Mouse (Mus musculus): ENCODE data around the gene Chn2.
A peak's percentile ranks its signal among the peaks of the same experiment; 100 is the strongest.

The Chn2 gene

DNA sequence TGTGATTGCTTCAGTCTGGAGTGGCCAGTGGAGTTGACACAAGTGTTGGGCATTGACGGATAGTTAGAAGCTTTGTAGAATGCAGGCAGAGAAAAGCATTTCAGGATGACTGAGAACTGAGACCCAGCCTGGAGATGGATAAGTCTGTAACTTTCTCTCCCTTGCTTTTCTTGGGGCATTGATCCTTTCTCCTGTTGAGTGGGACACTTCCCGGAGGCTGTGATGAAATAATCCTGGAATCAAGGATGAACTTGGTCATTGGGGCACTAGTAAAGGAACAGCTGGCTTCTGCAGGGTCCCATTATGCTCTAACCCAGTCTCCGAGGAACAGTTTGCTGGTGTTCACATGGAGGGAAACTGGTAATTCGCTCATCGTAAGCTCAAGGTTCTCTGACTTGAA, 4.2 kb downstream of the Chn2 start:
- no peak for DNase-seq

DNA sequence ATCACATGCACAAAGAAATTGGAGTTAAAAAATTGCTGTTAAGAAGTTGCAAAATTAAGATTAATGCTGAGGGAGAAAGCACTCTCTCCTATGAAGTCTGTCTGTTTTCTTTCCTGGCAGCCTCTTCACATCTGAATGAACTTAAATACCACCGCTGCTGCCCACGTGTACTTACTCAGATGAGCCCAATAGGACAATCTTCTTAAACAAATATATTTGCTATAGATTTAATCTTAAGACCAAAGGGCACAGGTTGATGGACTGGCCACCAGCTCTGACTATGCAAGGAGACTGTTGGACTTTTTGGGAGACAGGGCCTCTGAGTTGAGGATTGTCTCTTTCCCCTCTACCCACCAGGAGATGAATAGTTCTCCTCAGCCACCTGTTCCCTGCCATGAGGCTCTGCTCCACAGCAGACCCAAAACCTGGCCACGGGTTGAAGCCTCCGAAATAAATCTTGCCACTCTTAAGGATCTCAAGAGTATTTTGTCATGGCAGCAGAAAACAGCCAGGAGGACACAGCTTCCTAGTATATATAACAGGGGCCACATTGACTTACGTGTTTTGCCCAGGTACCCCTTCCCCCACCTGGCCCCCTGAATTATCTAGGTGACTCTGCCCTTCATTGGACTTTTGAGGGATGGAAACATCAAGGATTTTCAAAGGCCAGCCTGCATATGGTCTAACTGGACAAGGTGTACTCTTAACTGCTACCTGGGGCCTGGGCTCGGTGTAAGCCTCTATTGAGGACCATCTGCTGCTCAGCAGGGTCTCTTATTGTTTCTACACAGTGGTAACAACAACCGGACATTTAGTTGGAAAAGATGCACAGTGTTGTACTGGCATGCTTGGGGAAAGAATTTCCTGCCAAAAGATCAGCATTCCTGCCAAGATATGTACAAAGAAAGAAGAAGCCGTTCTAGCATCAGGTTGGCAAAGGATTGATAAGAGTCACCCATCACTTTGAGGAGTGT, 6.7 kb downstream of the Chn2 start:
- no peak for DNase-seq

DNA sequence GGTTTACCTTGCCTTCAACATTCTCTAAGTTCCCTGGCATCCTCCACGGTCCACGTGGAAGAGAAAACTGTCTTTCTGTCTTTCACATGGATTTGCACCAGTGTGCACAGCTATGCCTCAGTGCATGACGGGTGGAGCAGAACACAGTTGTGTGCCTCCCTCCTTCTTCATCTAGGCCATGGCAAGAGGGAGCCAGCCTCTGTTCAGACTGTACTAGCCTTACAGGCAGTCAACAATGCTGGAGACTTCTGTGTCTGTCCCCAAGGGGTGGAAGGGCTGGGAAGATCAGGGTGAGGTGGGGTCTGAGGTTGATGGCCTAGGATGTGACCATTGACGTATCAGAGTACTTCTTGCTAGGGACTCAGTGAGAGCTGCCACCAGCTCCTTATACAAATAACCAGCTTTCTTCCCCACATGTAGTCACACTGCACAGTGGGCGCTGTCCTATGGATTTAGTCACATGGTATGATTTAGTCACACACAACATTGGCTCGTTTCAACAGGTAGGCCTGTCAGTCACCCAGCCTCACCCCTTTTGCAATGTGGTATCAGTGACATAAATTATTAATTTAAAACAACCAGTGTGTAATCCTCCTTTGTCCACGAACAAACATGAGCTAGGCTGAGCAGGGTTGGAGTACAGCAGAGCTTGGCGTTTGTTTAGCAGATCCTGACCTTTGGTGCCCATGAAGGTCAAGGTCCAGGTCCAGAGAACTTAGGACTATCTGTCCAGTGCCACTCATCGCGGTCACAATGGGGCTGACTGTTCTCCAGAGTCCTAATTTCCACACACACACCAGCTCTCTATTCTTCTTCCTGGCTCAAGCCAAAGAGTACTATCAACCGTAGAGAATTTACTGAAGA, 7.8 kb downstream of the Chn2 start:
- DNase-seq: peak; percentile 9

DNA sequence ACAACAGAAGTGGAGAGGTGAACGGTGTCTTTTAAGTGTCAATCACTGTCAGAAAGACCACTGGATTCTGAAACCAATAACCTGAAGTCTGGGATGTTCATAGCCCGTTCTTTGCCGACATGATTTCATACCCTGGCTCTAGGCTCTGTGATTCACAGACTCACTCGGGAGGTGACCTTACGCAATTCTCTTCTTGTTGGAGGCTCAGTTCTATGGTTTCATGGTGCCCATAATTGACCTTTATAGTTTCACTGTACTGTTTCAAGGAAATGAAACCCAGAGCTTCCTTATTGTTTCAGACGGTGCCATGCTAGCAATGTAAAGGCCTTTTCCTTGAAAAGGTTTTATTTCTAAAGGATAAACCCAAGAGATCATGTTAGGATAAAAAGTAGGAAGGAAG, 9.4 kb downstream of the Chn2 start:
- no peak for DNase-seq

DNA sequence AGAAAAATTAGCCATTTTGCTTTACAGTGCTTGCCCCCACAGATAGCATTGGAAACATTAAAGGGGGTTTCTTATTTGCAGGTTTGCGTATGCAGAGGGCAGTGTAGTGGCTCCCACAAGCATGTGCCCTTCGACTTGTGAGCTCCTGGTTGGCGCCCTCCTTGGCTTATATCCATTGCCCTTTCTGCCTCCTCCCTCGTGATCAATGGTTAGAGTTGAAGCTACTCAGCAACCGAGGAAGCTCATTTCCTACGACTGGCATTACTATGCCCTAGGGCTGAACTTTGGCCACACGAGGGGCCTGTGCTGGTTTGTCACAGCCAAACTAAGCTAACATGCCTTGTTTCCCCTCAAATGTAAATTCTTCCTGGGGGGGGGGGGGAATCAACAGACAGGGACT, 11.8 kb downstream of the Chn2 start:
- DNase-seq: no peak

DNA sequence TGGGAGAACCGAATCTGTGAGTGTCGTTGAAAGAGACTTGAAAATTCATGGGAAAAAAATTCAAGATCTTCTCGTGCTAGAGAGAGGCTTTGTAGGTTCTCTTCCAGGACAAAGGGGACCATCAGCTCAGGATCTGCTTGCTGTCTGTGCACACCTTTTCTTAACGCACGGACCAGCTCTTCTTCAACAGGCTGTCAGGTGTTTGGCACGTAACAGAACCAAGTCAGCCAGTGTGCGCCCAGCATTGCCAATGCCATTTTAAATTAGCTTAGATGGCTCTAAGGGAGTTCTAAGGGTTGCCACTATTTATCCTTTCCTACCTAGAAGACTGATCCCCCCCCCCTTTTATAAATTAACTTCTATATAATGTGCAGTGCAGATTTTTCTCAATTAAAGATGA, 12.8 kb downstream of the Chn2 start:
- no peak for DNase-seq

DNA sequence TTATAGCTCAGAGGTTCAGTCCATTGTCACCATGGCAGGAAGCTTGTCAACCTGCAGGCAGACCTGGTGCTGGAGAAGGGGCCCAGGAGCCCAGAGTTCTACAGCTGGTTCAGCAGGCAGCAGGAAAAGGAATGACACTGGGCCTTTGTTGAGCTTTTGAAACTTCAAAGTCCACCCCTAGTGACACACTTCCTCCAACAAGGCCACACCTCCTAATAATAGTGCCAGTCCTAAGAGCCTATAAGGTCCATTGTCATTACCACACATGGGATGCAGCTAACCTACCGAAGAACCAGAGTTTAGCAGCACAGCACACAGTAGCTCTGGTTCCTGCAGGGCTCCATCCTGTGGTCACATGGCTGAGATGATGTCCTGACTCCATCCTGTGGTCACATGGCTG, 13.3 kb downstream of the Chn2 start:
- no peak for DNase-seq

DNA sequence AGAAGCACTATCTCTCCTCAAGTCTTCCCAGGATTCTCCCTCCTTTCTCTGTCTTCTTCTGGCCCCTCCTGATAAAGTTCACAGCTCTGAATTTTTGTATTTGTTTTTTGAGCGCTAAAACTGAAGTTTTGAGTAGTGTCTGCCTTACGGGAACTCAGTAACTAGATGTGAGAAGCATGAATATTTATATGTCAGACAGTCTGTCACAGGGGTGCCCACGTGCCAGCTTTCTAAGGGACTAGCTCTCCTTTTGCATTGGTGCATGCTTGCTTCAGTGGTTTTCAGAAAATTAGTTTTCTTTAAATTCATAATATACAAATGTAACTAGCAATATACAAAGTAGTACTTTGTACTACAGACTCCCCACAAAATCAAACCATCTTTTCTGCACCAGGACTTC, 14.0 kb downstream of the Chn2 start:
- DNase-seq: no peak

DNA sequence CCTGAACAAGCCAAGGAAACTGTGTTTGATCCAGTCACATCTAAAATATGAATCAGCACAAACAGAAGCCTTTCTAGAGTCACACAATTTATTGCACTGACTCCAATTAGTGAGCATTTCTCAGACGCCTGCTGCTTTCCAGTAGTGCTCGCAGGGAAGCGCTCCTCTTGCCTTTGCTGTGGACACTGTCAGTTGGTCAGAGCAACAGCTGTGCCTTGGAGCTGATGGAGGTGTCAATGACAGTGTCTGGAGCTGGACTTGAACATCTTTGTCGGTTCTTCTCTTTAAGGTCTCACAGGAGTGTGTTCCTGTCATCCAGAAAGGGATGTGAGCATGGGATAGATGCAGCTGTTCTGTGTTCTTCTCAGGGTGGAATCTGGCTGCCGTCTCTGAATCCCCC, 16.0 kb downstream of the Chn2 start:
- DNase-seq: no peak

DNA sequence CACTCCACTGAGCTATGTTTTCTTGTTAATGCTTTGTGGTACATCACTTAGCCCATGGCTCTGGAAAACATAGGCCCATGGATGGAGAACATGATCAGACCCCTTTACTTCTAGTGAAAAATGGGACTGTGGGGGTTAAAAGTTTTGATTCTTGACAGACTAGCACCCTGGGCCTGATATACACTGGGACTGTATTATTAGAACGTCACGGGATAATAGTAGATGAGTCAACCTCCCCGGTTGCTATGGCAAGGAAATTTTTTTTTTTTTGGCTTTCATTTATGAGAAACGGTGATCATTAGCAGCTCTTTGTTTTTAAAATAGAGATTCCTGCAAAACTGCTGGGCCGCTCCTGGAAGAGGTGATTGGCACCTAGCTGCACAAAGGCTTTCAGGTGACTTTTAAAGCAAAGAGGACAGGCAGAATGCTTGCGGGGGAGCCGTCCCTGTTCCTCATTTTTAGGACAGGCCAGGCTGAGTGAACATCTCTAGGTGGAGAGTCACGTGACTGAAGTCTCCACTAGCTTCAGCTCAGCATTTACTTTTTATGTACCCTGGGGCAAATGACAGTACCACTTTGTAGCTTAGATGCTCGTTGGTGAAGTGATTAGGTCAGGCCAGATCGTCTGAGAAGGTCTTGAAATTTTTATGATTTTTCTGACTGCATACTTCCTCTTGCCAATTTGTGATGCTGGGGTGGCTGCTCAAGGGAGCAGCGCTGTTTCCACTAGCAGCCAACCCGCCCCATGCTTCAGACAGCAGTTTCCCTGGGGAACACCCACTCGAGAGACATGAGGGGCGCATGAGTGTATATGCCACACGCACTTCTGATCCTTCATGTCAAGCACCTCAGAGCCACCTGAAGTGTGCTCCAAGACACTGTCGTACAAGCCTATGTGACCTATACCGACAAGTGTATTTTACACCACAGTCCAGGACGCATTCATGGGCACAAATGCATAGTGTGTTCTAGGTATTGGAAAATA, 17.5 kb downstream of the Chn2 start:
- DNase-seq: no peak

DNA sequence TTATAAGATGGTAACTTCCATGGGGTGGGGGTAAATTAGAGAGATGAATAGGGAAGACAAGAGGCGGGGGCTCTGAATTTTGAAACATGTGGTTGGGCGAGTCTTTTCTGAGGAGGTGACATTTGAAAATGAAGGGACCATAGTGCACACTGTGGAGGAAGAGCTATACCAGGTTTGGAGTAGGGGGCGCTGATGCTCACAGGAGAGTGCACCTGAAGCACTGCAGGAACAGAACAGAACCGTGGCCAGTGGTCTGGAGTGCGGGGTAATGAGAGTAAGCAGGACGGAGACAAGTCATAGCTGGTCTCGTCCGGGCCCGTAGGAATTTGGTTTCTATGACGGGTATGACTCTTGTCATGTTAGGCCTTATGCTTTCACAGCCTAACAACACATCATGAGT, 18.3 kb downstream of the Chn2 start:
- no peak for DNase-seq

DNA sequence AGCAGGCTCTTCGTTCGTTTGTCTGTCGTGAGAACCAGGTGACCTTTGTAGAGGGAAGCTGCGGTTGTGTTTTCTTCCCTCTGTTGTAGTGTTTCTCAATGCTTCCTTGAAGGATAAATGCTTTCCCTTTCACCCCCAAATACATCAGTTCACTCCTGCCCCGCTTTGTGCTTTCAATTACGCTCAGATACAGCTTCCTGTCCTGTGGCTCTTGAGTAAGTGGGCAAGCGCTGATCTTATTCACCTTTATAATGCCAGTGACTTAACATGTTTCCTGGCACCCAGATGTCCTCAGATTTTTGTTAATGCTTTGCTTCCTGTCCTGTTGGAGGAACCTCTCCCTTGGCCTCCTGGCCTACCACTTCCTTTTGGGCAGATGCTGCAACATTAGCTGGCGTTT, 19.5 kb downstream of the Chn2 start:
- no peak for DNase-seq

DNA sequence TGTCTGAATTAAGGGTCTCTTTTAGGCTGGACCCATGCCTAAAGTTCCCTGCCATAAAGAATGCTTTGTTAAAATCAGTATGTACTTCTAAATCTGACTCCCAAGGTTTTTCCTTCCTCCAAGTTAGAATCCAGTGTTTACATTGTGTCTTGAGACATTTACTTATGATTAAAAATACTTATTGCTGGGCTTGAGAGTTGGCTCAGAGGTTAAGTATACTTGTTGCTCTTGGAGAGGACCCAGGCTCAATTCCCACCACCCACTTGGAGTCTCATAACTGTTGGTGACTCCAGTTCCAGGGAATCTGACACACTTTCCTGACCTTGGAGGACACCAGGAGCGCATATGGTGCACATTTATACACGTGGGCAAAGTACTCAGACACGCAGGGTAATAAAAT, 20.9 kb downstream of the Chn2 start:
- no peak for DNase-seq

DNA sequence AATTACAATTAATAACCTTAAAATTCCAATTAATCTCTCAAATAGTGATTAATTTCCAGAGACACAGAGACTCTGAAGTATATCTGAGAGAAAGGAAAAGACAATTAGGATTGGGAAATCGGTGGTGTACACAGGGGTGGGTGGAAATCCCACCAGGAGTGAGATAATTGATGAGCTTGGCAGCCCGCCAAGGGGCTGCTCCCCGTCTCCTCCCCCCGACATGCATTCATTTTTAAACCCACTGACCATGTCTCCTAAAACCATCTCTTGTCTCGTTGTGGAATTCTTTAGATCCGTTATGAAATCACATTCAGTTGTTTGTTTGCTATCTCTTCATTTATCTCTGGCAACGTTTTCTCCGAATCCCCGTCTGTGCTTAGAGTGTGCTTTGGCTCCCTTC, 22.0 kb downstream of the Chn2 start:
- DNase-seq: no peak

DNA sequence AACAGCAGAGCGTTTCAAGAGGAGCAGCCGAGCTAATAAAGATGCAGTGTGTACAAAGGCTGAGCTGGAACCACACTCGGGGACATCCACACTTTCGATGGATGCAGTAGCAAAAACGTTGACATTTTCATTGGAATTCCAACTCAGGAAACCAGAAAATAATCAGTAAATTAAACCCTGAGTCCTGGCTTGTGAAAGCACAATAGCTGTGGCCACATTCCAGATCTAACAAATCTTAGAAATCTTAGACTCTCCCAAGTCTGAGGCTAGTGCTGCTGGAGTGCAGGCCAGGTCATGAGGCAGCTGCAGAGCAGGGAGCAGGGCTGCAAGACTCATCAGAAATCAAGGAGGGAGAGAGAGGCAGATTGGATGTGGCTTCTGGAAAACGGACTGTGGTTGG, 24.5 kb downstream of the Chn2 start:
- no peak for DNase-seq

DNA sequence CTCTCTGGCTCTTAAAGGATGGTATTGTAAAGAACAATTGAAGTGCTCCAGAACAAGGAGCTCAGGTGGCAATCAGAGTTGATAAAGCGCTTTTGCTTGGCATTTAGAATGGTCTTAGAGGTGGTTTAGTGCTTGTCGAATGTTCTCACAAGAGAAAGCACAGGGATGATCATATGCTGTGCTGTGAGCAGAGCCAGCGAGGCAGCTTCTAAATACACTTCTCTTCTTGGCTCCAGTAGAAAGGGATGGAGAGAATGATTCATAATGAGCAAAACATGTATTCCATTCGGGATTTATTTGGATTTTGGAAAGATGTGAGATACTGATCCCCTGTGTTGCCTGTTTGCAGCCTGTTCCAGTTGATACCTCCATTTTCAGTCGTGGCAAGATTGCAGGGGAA, 28.0 kb downstream of the Chn2 start:
- DNase-seq: no peak

DNA sequence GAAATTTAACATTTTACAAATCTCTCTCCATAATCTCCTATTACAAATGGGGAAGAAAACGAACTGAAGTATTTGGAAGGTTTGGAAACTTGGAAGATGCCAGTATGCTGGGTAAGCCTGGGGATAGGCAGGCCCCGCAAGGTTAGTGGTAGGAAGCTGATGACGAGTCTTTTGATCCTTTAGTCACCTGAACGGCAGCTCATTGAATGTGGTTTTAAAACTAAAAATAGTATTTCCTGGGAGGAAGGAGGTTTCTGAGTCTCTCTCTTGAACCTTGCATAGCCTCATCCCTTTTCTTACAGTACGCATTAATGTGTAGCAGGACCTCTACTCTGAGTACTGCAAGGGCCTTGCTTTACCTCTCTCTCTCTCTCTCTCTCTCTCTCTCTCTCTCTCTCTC, 29.5 kb downstream of the Chn2 start:
- DNase-seq: no peak

DNA sequence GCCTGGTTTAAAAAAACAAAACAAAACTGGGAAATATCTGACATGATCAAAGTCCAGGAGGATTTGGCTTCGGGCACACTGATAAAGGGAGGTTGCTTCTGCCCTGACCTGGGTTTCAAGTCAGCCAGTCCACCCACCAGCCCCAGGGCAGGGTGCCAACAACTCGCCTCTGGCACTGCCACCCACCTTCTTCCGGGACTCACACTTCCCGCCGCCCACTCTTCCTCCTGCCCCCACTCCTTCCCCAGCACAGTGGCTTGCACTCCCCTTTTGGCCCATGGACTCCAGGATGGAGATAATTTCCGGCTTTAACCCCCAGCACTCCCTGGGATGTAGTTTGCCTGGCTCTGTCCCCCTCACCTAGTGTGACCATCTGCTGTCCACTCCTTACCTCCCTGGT, 31.4 kb downstream of the Chn2 start:
- DNase-seq: peak; percentile 21

DNA sequence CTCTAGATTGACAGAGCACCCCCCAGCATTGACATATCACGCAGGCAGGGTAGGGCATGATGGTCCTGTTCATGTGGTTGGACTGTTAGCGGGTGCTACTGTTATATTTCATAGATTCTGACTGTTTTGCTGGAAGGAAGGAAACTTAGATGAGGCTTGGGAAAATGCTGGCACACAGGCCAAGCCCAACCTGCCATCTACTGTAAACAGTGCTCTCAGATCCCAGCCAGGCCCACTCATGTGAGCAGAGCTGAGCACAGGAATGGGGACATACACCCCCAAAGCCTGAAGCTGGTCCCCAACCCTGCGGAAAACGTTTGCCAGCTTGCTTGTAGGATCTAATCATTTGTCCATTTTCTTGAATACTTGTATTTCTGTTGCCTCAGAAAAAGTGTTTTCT, 32.1 kb downstream of the Chn2 start:
- no peak for DNase-seq

DNA sequence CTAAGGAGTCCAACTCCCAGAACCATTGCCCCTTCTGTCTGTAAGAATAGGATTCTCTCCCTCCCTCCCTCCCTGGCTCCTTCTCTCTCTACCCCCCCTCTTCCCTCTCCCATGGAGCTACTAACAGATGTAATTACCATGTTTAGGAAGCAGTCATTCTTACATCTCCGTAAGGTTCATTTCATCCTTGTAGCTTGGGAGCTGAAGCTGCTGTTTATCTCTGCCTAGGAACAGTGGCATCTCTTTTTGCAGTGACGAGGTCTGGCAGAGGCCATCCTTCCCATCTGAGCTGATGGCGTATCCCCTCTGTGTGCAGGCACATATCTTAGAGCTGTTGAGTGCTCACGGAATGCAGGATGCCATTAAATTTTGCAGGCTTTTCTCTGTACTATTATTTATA, 35.1 kb downstream of the Chn2 start:
- no peak for DNase-seq

DNA sequence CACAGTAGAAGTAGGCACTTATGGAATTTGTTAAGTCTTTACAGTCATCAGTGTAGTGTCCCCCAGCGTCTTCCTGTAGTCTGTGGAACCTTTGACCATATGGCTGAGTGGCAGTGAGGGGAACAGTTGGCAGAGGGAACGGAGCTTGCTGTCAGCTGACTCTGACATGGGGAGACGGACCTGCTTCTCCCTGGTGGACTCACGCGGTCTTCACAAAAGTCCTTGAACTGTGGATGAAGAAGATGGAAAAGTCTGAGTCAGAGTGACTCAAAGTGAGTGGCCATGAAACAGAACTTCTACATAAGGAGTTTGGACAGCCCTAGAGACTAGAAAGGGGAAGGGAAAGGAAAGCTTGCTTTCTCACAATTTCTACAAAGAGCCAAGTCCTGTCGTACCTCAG, 36.1 kb downstream of the Chn2 start:
- no peak for DNase-seq

DNA sequence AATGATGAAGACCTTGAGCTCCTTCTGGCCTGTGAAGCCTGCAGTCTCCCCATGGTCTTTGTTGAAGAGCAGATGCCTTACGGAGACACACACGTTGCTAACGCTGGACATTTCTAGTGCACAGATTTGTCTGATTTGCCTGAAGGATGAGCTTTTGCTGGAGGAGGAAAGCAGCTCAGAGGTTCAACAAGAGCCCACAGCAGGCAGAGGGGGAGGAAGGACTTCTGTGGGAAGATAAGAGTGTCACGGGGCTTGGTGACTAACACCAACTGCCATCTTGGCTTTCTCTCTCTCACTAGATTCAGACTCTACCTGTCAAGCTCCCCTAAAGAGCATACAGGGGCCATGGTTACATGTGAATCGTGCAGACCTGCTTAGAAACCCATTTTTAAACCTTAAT, 37.3 kb downstream of the Chn2 start:
- DNase-seq: no peak

DNA sequence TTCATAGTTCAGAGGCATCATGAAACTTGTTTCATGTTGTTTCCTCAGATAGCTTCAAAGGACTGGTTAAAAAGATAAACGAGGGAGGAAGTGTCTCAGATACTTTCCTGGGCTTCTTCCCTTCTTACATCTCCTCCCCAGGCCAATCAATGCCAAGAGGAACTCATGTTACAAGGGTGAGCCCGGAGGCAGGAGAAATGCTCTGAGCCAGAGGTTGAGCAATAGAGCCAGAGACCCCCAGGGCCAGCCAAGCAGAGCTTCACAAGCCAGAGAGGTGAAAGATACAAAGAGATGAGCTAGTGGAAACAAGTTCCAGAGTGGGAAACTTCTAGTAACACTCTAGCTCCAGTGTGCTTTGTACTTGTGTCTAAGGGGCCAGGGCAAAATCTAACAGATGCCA, 38.9 kb downstream of the Chn2 start:
- no peak for DNase-seq
